Mouse (Mus musculus) kidney, adult 9 months (tissue): ENCODE data around the gene Hells.

Source experiments
- DNase-seq: peaks from one replicate; pipeline ENCODE4 v3.0.0; 2022

Gene Hells

GRCm38 (mm10) chr19:38930788-38931565, at the start of gene Hells:
Gene Hells, plus strand, starts transcription at chr19:38930915.
- peak; percentile 72 for DNase-seq

GRCm38 (mm10) chr19:38901146-38902135, 29.3 kb upstream of the Hells start:
- DNase-seq = peak; percentile 3

- no peak for DNase-seq
Observed at GRCm38 (mm10) chr19:38902501-38902900, 28.2 kb upstream of the Hells start.

GRCm38 (mm10) chr19:38913786-38914185, 16.9 kb upstream of the Hells start:
- no peak for DNase-seq

- no peak for DNase-seq
Observed at GRCm38 (mm10) chr19:38914926-38915325, 15.8 kb upstream of the Hells start.

- DNase-seq = peak; percentile 48
Observed at GRCm38 (mm10) chr19:38915677-38916076, 15.0 kb upstream of the Hells start.

- no peak for DNase-seq
Observed at GRCm38 (mm10) chr19:38928481-38929158, 2.1 kb upstream of the Hells start.

GRCm38 (mm10) chr19:38929471-38930251, 1.1 kb upstream of the Hells start:
- DNase-seq = no peak

- peak; percentile 11 for DNase-seq
Observed at GRCm38 (mm10) chr19:38930252-38930787, 395 bp upstream of the Hells start.

- no peak for DNase-seq
Observed at GRCm38 (mm10) chr19:38931566-38931890, 813 bp downstream of the Hells start.

- no peak for DNase-seq
Observed at GRCm38 (mm10) chr19:38944590-38945307, 14.0 kb downstream of the Hells start.

GRCm38 (mm10) chr19:38970741-38971140, 40.0 kb downstream of the Hells start:
- DNase-seq = no peak

- no peak for DNase-seq
Observed at GRCm38 (mm10) chr19:38972581-38972980, 41.9 kb downstream of the Hells start.

GRCm38 (mm10) chr19:38973666-38974065, 43.0 kb downstream of the Hells start:
- DNase-seq = no peak

- no peak for DNase-seq
Observed at GRCm38 (mm10) chr19:38976269-38976668, 45.6 kb downstream of the Hells start.

- peak; percentile 58 for DNase-seq
Observed at GRCm38 (mm10) chr19:38981966-38982365, 51.3 kb downstream of the Hells start.

GRCm38 (mm10) chr19:38998248-38998647, 67.5 kb downstream of the Hells start:
- DNase-seq = no peak

GRCm38 (mm10) chr19:38998676-38999075, 68.0 kb downstream of the Hells start:
- no peak for DNase-seq

GRCm38 (mm10) chr19:39005132-39005531, 74.4 kb downstream of the Hells start:
- DNase-seq = no peak

- no peak for DNase-seq
Observed at GRCm38 (mm10) chr19:39006715-39007114, 76.0 kb downstream of the Hells start, which contains the start of gene Cyp2c55. Gene Cyp2c55, plus strand, starts transcription at chr19:39007019.
